ENCODE assay signal across 8 mouse cellular contexts in the genomic region with DNA sequence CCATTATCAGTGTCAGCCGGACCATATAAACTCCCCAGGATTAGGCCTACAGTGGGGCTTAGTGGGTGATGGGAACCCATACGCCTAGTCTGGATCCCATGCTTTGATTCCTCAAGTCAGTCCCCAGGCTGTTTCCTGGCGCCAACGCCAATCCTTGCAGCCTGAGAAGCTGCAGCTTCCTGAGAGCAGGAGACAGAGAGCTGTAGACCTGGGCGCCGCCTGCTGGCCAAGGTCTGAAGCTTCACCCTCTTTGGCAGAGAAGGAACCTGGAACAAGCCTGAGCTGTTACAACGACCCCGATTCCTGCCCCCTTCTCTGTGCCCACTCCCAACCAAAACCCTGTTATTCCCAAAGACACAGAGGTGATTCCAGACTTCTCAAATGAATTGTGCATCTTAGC. TPM values are rescaled to one million over a fixed set of nuclear protein-coding genes. Genes with fewer than 3 reads are reported as not detected.
DNase-seq lines count a peak whose midpoint lies in the region; ATAC-seq and TF ChIP-seq lines count a peak whose summit lies in the region.

No protein-coding gene starts in this region.

- H3K4me3 ChIP-seq in lung, postnatal 0 days (ENCODE audit: low read depth, low read length) = no peak overlapping the region

- peaks cover 6% of the 10 kb centered on the region; the same call in 1 of the 2 replicates for H3K4me1 ChIP-seq in lung, postnatal 0 days (ENCODE audit: insufficient read depth, low read depth, low read length)

- no peak overlapping the region for H3K27ac ChIP-seq in lung, postnatal 0 days (ENCODE audit: low read length)

- no peak overlapping the region for H3K9ac ChIP-seq in lung, postnatal 0 days (replicated peaks; ENCODE audit: low read depth)

- no peak for TF ChIP-seq EP300 in lung, postnatal 0 days (IDR thresholded peaks at IDR 0.05)

- H3K4me2 ChIP-seq in lung, postnatal 0 days (replicated peaks; ENCODE audit: low read depth, low read length) = no peak overlapping the region

- H3K36me3 ChIP-seq in lung, postnatal 0 days (ENCODE audit: insufficient read depth, low read length) = no peaks in the 10 kb centered on the region

- peak; percentile 66 for ATAC-seq in CD4-positive, CD25-positive, alpha-beta regulatory T cell, adult 4 months
- peak; percentile 52 for ATAC-seq in lung, postnatal 0 days

- 14% methylated on average over 8 of the region's 8 CpGs for WGBS in lung, postnatal 0 days

- TF ChIP-seq CTCF in lung, postnatal 0 days (IDR thresholded peaks at IDR 0.05) = peak; percentile 93

- no peaks in the 10 kb centered on the region for H3K9me3 ChIP-seq in lung, postnatal 0 days (ENCODE audit: low read length)

- no peaks in the 10 kb centered on the region for H3K27me3 ChIP-seq in lung, postnatal 0 days (replicated peaks; ENCODE audit: insufficient read depth, low read length)

- intact Hi-C loops in gastrocnemius, postnatal 36 days (cut with DNase I) = loop anchor here (5.0 to 10.0 kb wide), 2 partner anchors 373 to 465 kb away; a partner anchor contains a TSS

- peak; percentile 71 for DNase-seq in adipocyte (ENCODE audit: low spot score)
- peak; percentile 85 for DNase-seq in embryo, embryonic 10 days (ENCODE audit: low spot score)
- DNase-seq in gastrocnemius, postnatal 36 days = peak; percentile 59 to 74
- peak; percentile 88 for DNase-seq in kidney, postnatal 10 days
- DNase-seq in lung, postnatal 0 days (ENCODE audit: low spot score) = peak; percentile 83
- DNase-seq in retina, embryonic 14.5 days (ENCODE audit: low spot score) = peak; percentile 91
- DNase-seq in urinary bladder, adult 2 months (ENCODE audit: low spot score) = peak; percentile 70

RNA-seq across cellular contexts. Expression of a gene that starts 3.6 kb away (rescaled TPM):
- not detected for polyA plus RNA-seq in CD4-positive, CD25-positive, alpha-beta regulatory T cell, adult 4 months (2017; shearing (Covaris generic))
- total RNA-seq in gastrocnemius, postnatal 36 days (2021) = under 1 TPM in 1 of 2 experiments, not detected in 1; 0.25 TPM
- 4.4 and 5.2 TPM in 2 replicates for polyA plus RNA-seq in lung, postnatal 0 days (2015; fragmentation: Nextera tagmentation; extraction: Ambion mirVana)
- 17.8 and 19.0 TPM in 2 replicates for polyA plus RNA-seq in urinary bladder, adult 2 months (2012; rRNA removed)

RNA-seq across cellular contexts. Expression of a gene that starts 9.1 kb away (rescaled TPM):
- polyA plus RNA-seq in CD4-positive, CD25-positive, alpha-beta regulatory T cell, adult 4 months (2017; shearing (Covaris generic)) = 1 to 10 TPM in 1 of 2 experiments, under 1 TPM in 1; 0.87 to 1.3 TPM
- total RNA-seq in gastrocnemius, postnatal 36 days (2021) = 10 to 100 TPM; 43.2 to 98.2 TPM
- 207 and 220 TPM in 2 replicates for polyA plus RNA-seq in lung, postnatal 0 days (2015; fragmentation: Nextera tagmentation; extraction: Ambion mirVana)
- 17.5 TPM in 2 replicates for polyA plus RNA-seq in urinary bladder, adult 2 months (2012; rRNA removed)

RNA-seq across cellular contexts. Expression of a gene that starts 33.0 kb away (rescaled TPM):
- polyA plus RNA-seq in CD4-positive, CD25-positive, alpha-beta regulatory T cell, adult 4 months (2017; shearing (Covaris generic)) = under 1 TPM in 1 of 2 experiments, not detected in 1; 0.58 TPM
- not detected for total RNA-seq in gastrocnemius, postnatal 36 days (2021)
- 3.2 and 5.4 TPM in 2 replicates for polyA plus RNA-seq in lung, postnatal 0 days (2015; fragmentation: Nextera tagmentation; extraction: Ambion mirVana)
- polyA plus RNA-seq in urinary bladder, adult 2 months (2012; rRNA removed) = 25.1 and 28.0 TPM in 2 replicates

Comparison
In these comparisons a context has a peak if more than half of its experiments do, and no peak if none do; other contexts are left out.
1. RNA of a gene that starts 9.1 kb away (polyA plus RNA-seq): 207 to 220 TPM in lung, postnatal 0 days; 17.5 TPM in urinary bladder, adult 2 months and 0.87 to 1.3 TPM in CD4-positive, CD25-positive, alpha-beta regulatory T cell, adult 4 months; every median in the first group is over 10 times any median in the second.
2. Peak in every context shown above with its lines, with median percentiles within 50 percentile points of each other: DNase-seq.